Mouse (Mus musculus): ENCODE results near the gene Dyrk2.

DNA sequence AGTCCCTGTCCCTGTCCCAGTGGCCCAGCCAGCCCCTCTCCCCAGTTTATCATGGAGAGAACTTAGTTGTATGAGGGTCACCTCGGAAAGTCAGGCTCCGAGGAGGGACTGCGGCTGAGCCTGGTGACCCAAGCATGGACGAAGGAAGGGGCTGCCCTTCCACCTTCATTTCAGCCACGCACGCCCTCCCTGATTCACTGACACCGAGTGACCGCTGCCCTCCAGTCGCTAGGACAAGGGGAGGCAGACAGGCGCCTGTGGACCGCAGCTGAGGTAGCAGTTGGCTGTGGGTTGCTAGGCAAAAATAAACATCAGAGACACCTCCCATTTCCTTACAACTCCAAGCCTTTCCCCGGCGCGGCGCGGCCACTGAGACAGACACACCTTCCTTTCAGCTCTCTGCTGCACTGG is 413 bp downstream of the Dyrk2 start:
- TF ChIP-seq POLR2A (IDR thresholded peaks at IDR 0.05; ENCODE audit: control insufficient read depth in 1 of 2, insufficient read depth in 1 of 2, low read depth in 1 of 2, low read length in 2 of 2, poor library complexity in 1 of 2) (no peak), TAL1 (IDR thresholded peaks at IDR 0.05; ENCODE audit: low read length) (no peak), CTCF (IDR thresholded peaks at IDR 0.05 in 2 of 3, conservative IDR thresholded peaks at IDR 0.05 in 1 of 3; ENCODE audit: control insufficient read depth in 1 of 3, insufficient read depth in 1 of 3, low read depth in 2 of 3, low read length in 3 of 3, poor library complexity in 1 of 3, severe bottlenecking in 1 of 3) (no peak), HCFC1 (IDR thresholded peaks at IDR 0.05; ENCODE audit: low read depth, low read length) (no peak), TBP (IDR thresholded peaks at IDR 0.05; ENCODE audit: low read depth, low read length) (no peak), GATA1 (IDR thresholded peaks at IDR 0.05; ENCODE audit: low read depth, low read length) (no peak), MEF2A (IDR thresholded peaks at IDR 0.05; ENCODE audit: extremely low read depth, insufficient replicate concordance, low read depth, low read length, poor library complexity, severe bottlenecking) (no peak), EP300 (IDR thresholded peaks at IDR 0.05; ENCODE audit: low read depth in 1 of 2, low read length in 2 of 2) (no peak), RCOR1 (IDR thresholded peaks at IDR 0.05; ENCODE audit: low read depth, low read length) (no peak)
